ENCODE assay signal across 15 mouse cellular contexts in the genomic region with DNA sequence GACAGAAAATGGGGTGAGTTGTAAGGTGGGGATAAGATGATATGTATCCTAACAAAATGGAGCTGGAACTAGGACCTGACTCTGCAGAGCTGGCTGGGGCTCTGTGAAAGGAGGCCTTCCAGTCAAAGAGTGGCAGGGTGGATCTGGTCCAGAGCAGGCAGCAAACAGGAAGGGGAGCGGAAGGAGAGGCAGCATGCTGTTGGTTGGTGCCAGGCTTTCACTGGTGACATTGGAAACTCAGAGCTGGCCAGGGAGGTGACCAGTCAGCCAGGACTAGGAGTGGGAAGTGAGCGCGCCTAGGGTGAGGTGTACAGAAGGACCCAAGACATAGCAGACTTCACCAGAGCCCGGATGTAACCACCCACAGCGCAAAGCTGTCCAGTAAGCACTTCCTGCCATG.
"Had no signal": no experiment of that assay in that cellular context is flagged by ENCODE, and none has a peak within 500 bp of the region (broad histone marks: within the 10 kb centered on the region; RNA-seq: fewer than 3 reads in every experiment).

No protein-coding gene starts in this region.

- H3K4me3 ChIP-seq: limb, embryonic 15.5 days; liver, embryonic 13.5 days; lung, embryonic 15.5 days; megakaryocyte, embryonic 14.5 days; midbrain, embryonic 15.5 days; neural tube, embryonic 12.5 days; stomach, embryonic 15.5 days had no signal

- H3K27ac ChIP-seq: limb, embryonic 15.5 days; liver, embryonic 13.5 days; lung, embryonic 15.5 days; macrophage; midbrain, embryonic 15.5 days; neural tube, embryonic 12.5 days; stomach, embryonic 15.5 days had no signal

- H3K27me3 ChIP-seq: limb, embryonic 15.5 days; liver, embryonic 13.5 days; lung, embryonic 15.5 days; megakaryocyte, embryonic 14.5 days; midbrain, embryonic 15.5 days; neural tube, embryonic 12.5 days; stomach, embryonic 15.5 days had no signal

- ATAC-seq: liver, postnatal 0 days; midbrain, embryonic 15.5 days had no signal

- DNase-seq: kidney, postnatal 25 days; layer of hippocampus, adult 9-11 months; liver, embryonic 13.5 days; liver, postnatal 0 days; lung, postnatal 14 days; retina, postnatal 1 day; thymus, postnatal 36 days had no signal

- H3K9me3 ChIP-seq: limb, embryonic 15.5 days; liver, embryonic 13.5 days; lung, embryonic 15.5 days; midbrain, embryonic 15.5 days; neural tube, embryonic 12.5 days; stomach, embryonic 15.5 days had no signal

- H3K4me1 ChIP-seq: limb, embryonic 15.5 days; liver, embryonic 13.5 days; lung, embryonic 15.5 days; megakaryocyte, embryonic 14.5 days; midbrain, embryonic 15.5 days; neural tube, embryonic 12.5 days; stomach, embryonic 15.5 days had no signal

- H3K4me2 ChIP-seq: limb, embryonic 15.5 days; liver, embryonic 13.5 days; lung, embryonic 15.5 days; midbrain, embryonic 11.5 days; midbrain, embryonic 15.5 days; neural tube, embryonic 12.5 days; stomach, embryonic 15.5 days had no signal

- H3K36me3 ChIP-seq: limb, embryonic 15.5 days; liver, embryonic 13.5 days; lung, embryonic 15.5 days; midbrain, embryonic 15.5 days; neural tube, embryonic 12.5 days; stomach, embryonic 15.5 days had no signal

- H3K9ac ChIP-seq: limb, embryonic 15.5 days; liver, embryonic 13.5 days; liver, postnatal 0 days; lung, embryonic 15.5 days; midbrain, embryonic 15.5 days; neural tube, embryonic 12.5 days; stomach, embryonic 15.5 days had no signal
